Mouse (Mus musculus): ENCODE results near the gene Hif1an. TPM values are rescaled to one million over a fixed set of nuclear protein-coding genes. Genes with fewer than 3 reads are reported as not detected.

Gene Hif1an
- polyA plus RNA-seq, 1 experiment = 31.9 TPM

- TF ChIP-seq E2F4 (IDR thresholded peaks at IDR 0.05; ENCODE audit: insufficient read depth) (no peak), MYOG (IDR thresholded peaks at IDR 0.05; ENCODE audit: control insufficient read depth in 1 of 3, insufficient read depth in 1 of 3, insufficient read length in 2 of 3, low read depth in 2 of 3) (no peak), POLR2AphosphoS2 (IDR thresholded peaks at IDR 0.05; ENCODE audit: insufficient read length, low read depth) (no peak), USF1 (IDR thresholded peaks at IDR 0.05; ENCODE audit: low read depth) (no peak), POLR2A (IDR thresholded peaks at IDR 0.05; ENCODE audit: insufficient read length, low read depth) (no peak), CEBPB (IDR thresholded peaks at IDR 0.05; ENCODE audit: insufficient read depth, poor library complexity, severe bottlenecking) (no peak), REST (IDR thresholded peaks at IDR 0.05; ENCODE audit: insufficient read depth, insufficient read length) (no peak), SRF (IDR thresholded peaks at IDR 0.05; ENCODE audit: control insufficient read depth, insufficient read length, low read depth) (no peak), TCF3 (IDR thresholded peaks at IDR 0.05; ENCODE audit: insufficient read length, low read depth) (no peak), TCF12 (IDR thresholded peaks at IDR 0.05; ENCODE audit: insufficient read depth, poor library complexity, severe bottlenecking) (no peak), MAX (IDR thresholded peaks at IDR 0.05; ENCODE audit: low read depth) (no peak), MYOD1 (IDR thresholded peaks at IDR 0.05; ENCODE audit: control insufficient read depth in 1 of 3, insufficient read length in 2 of 3, low read depth in 2 of 3) (no peak)
- no peak overlapping the region for H3ac ChIP-seq (ENCODE audit: control insufficient read depth, insufficient read length)
- H3K4me3 ChIP-seq = no peak overlapping the region
- H3K79me2 ChIP-seq (ENCODE audit: control insufficient read depth, insufficient read depth) = no peaks in the 10 kb centered on the region
- peaks cover 72% of the 10 kb centered on the region for H3K27me3 ChIP-seq (ENCODE audit: control insufficient read depth, insufficient read depth, insufficient read length)
- H3K4me2 ChIP-seq (ENCODE audit: low read depth) = no peak overlapping the region
- H3K36me3 ChIP-seq (ENCODE audit: control insufficient read depth, insufficient read depth) = no peaks in the 10 kb centered on the region
Observed at GRCm38 (mm10) chr19:44530018-44530417, 32.6 kb upstream of the Hif1an start.

GRCm38 (mm10) chr19:44535376-44535775 lies 27.3 kb upstream of the Hif1an start:
- Histone ChIP-seq H3K27me3 (ENCODE audit: control insufficient read depth, insufficient read depth, insufficient read length) (peaks cover 58% of the 10 kb centered on the region), H3K36me3 (ENCODE audit: control insufficient read depth, insufficient read depth) (no peaks in the 10 kb centered on the region), H3K79me2 (ENCODE audit: control insufficient read depth, insufficient read depth) (no peaks in the 10 kb centered on the region), H3ac (ENCODE audit: control insufficient read depth, insufficient read length) (no peak overlapping the region), H3K4me2 (ENCODE audit: low read depth) (no peak overlapping the region), H3K4me3 (no peak overlapping the region)
- TF ChIP-seq USF1 (IDR thresholded peaks at IDR 0.05; ENCODE audit: low read depth) (no peak), MAX (IDR thresholded peaks at IDR 0.05; ENCODE audit: low read depth) (no peak), TCF3 (IDR thresholded peaks at IDR 0.05; ENCODE audit: insufficient read length, low read depth) (no peak), CEBPB (IDR thresholded peaks at IDR 0.05; ENCODE audit: insufficient read depth, poor library complexity, severe bottlenecking) (no peak), MYOD1 (IDR thresholded peaks at IDR 0.05; ENCODE audit: control insufficient read depth in 1 of 3, insufficient read length in 2 of 3, low read depth in 2 of 3) (no peak), E2F4 (IDR thresholded peaks at IDR 0.05; ENCODE audit: insufficient read depth) (no peak), SRF (IDR thresholded peaks at IDR 0.05; ENCODE audit: control insufficient read depth, insufficient read length, low read depth) (no peak), POLR2A (IDR thresholded peaks at IDR 0.05; ENCODE audit: insufficient read length, low read depth) (no peak), MYOG (IDR thresholded peaks at IDR 0.05; ENCODE audit: control insufficient read depth in 1 of 3, insufficient read depth in 1 of 3, insufficient read length in 2 of 3, low read depth in 2 of 3) (no peak), TCF12 (IDR thresholded peaks at IDR 0.05; ENCODE audit: insufficient read depth, poor library complexity, severe bottlenecking) (no peak), REST (IDR thresholded peaks at IDR 0.05; ENCODE audit: insufficient read depth, insufficient read length) (no peak), POLR2AphosphoS2 (IDR thresholded peaks at IDR 0.05; ENCODE audit: insufficient read length, low read depth) (no peak)

GRCm38 (mm10) chr19:44537416-44537815 lies 25.2 kb upstream of the Hif1an start:
- Histone ChIP-seq H3K79me2 (ENCODE audit: control insufficient read depth, insufficient read depth) (no peaks in the 10 kb centered on the region), H3K27me3 (ENCODE audit: control insufficient read depth, insufficient read depth, insufficient read length) (peaks cover 44% of the 10 kb centered on the region), H3ac (ENCODE audit: control insufficient read depth, insufficient read length) (no peak overlapping the region), H3K36me3 (ENCODE audit: control insufficient read depth, insufficient read depth) (no peaks in the 10 kb centered on the region), H3K4me2 (ENCODE audit: low read depth) (no peak overlapping the region), H3K4me3 (no peak overlapping the region)
- no peak for TF ChIP-seq MYOD1 (IDR thresholded peaks at IDR 0.05; ENCODE audit: control insufficient read depth in 1 of 3, insufficient read length in 2 of 3, low read depth in 2 of 3)
- no peak for TF ChIP-seq REST (IDR thresholded peaks at IDR 0.05; ENCODE audit: insufficient read depth, insufficient read length)
- no peak for TF ChIP-seq SRF (IDR thresholded peaks at IDR 0.05; ENCODE audit: control insufficient read depth, insufficient read length, low read depth)
- no peak for TF ChIP-seq MAX (IDR thresholded peaks at IDR 0.05; ENCODE audit: low read depth)
- TF ChIP-seq CEBPB (IDR thresholded peaks at IDR 0.05; ENCODE audit: insufficient read depth, poor library complexity, severe bottlenecking) = no peak
- TF ChIP-seq TCF3 (IDR thresholded peaks at IDR 0.05; ENCODE audit: insufficient read length, low read depth) = no peak

GRCm38 (mm10) chr19:44542694-44543178 lies 19.9 kb upstream of the Hif1an start:
- H3K4me3 ChIP-seq = no peak overlapping the region
- no peak overlapping the region for H3ac ChIP-seq (ENCODE audit: control insufficient read depth, insufficient read length)
- H3K79me2 ChIP-seq (ENCODE audit: control insufficient read depth, insufficient read depth) = no peaks in the 10 kb centered on the region
- no peak overlapping the region for H3K4me2 ChIP-seq (ENCODE audit: low read depth)
- no peak for TF ChIP-seq MAX (IDR thresholded peaks at IDR 0.05; ENCODE audit: low read depth)
- TF ChIP-seq USF1 (IDR thresholded peaks at IDR 0.05; ENCODE audit: low read depth) = no peak
- TF ChIP-seq MYOD1 (IDR thresholded peaks at IDR 0.05; ENCODE audit: control insufficient read depth in 1 of 3, insufficient read length in 2 of 3, low read depth in 2 of 3) = no peak
- TF ChIP-seq REST (IDR thresholded peaks at IDR 0.05; ENCODE audit: insufficient read depth, insufficient read length) = no peak
- TF ChIP-seq SRF (IDR thresholded peaks at IDR 0.05; ENCODE audit: control insufficient read depth, insufficient read length, low read depth) = no peak
- TF ChIP-seq TCF12 (IDR thresholded peaks at IDR 0.05; ENCODE audit: insufficient read depth, poor library complexity, severe bottlenecking) = no peak
- TF ChIP-seq POLR2A (IDR thresholded peaks at IDR 0.05; ENCODE audit: insufficient read length, low read depth) = no peak
- no peak for TF ChIP-seq POLR2AphosphoS2 (IDR thresholded peaks at IDR 0.05; ENCODE audit: insufficient read length, low read depth)
- TF ChIP-seq MYOG (IDR thresholded peaks at IDR 0.05; ENCODE audit: control insufficient read depth in 1 of 3, insufficient read depth in 1 of 3, insufficient read length in 2 of 3, low read depth in 2 of 3) = no peak
- TF ChIP-seq CEBPB (IDR thresholded peaks at IDR 0.05; ENCODE audit: insufficient read depth, poor library complexity, severe bottlenecking) = no peak
- no peak for TF ChIP-seq TCF3 (IDR thresholded peaks at IDR 0.05; ENCODE audit: insufficient read length, low read depth)
- TF ChIP-seq E2F4 (IDR thresholded peaks at IDR 0.05; ENCODE audit: insufficient read depth) = no peak
- H3K36me3 ChIP-seq (ENCODE audit: control insufficient read depth, insufficient read depth) = peaks cover under 1% of the 10 kb centered on the region
- peaks cover 14% of the 10 kb centered on the region for H3K27me3 ChIP-seq (ENCODE audit: control insufficient read depth, insufficient read depth, insufficient read length)

All from myocyte (in vitro differentiated cells).